Mouse (Mus musculus) small intestine, adult 2 months (tissue): ENCODE results near the gene Zfp651.

Experiments
- CTCF ChIP-seq: fragments of 200-500 bp; IDR thresholded peaks from 2 replicates; pipeline ENCODE4 v1.5.1; 2012; ENCODE audit warnings: low read depth, mild to moderate bottlenecking, control low read depth, inconsistent platforms, low read length, moderate library complexity, mixed read lengths; ENCODE audit not compliant: insufficient replicate concordance, insufficient read length; ENCODE audit errors: extremely low read depth
- POLR2A ChIP-seq: fragments of 200-500 bp; IDR thresholded peaks from 2 replicates; pipeline ENCODE4 v1.6.1; 2012; ENCODE audit warnings: low read depth, mild to moderate bottlenecking, control low read depth, inconsistent platforms, low read length, moderate library complexity

DNA sequence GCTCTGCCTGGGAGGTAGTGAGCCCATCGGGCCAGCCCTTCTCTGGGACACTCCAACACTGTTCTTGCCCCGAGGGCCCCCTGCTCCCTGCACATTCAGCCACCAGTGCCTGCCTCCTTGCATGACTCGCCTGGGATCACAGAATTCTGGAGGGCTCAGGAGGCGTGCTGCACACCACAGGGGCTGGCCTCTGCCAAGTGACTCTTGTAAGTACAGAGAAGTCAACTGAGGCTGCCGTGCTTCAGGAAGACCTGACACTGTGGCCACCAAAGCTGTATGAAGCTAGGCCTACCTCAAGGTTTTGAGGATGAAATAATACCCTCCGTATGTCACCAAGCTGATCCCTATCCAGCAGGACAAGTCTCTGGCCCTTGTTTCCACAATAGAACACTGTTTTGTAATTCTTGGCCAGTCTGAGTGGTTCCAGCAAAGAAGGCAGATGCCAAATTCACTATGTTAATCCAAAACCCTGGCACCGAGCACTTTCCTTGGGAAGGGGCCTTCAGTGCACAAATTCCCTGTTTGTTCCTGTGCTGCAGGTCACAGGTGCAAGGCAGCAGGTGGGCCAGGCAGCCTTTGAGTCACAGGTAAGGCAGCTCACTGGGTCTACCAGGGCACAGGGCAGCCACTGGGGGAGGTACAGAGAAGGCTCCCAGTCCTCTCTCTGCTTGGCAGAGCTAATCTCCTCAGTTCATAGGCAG lies 60.8 kb downstream of the Zfp651 start:
- TF ChIP-seq CTCF (no peak), POLR2A (no peak)
